Mouse (Mus musculus): ENCODE data around the gene Coro1c. TPM values are rescaled to one million over a fixed set of nuclear protein-coding genes. Genes with fewer than 3 reads are reported as not detected.

The Coro1c gene
- total RNA-seq, 2 experiments from 2014 or later: 34.5 to 35.2 TPM

- intact Hi-C loops (cut with DNase I): no loop called here
- no peak for DNase-seq (ENCODE audit: low spot score)
Measured at GRCm38 (mm10) chr5:113890874-113891273, 17.7 kb downstream of the Coro1c start.

- intact Hi-C loops (cut with DNase I): loop anchor here (2.0 kb wide), 1 partner anchor 15 kb away; no protein-coding TSS in a partner anchor
- no peak for DNase-seq (ENCODE audit: low spot score)
Measured at GRCm38 (mm10) chr5:113889912-113890311, 18.6 kb downstream of the Coro1c start.

- DNase-seq (ENCODE audit: low spot score): no peak
- intact Hi-C loops (cut with DNase I): loop anchor here (2.0 kb wide), 1 partner anchor 15 kb away; no protein-coding TSS in a partner anchor
Measured at GRCm38 (mm10) chr5:113889181-113889906, 19.2 kb downstream of the Coro1c start.

DNA sequence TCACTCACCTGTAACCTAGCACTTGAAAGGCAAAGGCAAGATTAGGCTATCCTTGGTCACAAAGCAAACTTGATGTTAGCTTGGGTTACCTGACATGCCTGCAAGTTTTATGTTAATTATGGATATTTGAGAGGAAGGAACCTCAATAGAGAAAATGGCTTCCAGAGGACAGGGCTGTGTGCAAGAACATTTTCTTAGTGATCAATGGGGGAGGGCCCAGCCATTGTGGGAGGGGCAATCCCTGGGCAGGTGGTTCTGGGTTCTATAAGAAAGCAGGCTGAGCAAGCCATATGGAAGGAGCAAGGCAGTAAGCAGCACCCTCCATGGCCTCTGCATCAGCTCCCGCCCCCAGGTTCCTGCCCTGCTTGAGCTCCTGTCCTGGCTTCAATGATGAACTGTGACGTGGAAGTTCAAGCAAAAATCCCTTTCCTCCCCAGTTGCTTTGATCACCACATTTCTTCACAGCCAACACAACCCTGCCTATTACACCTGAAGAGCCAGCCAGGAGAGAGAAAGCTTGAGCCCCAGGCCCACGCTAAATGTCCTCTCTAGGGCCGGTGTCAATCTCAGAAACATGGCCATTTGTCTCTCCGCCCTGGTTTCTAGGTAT, 20.3 kb downstream of the Coro1c start:
- intact Hi-C loops (cut with DNase I): loop anchor here (2.0 kb wide), 1 partner anchor 13 kb away; no protein-coding TSS in a partner anchor
- DNase-seq (ENCODE audit: low spot score): no peak

DNA sequence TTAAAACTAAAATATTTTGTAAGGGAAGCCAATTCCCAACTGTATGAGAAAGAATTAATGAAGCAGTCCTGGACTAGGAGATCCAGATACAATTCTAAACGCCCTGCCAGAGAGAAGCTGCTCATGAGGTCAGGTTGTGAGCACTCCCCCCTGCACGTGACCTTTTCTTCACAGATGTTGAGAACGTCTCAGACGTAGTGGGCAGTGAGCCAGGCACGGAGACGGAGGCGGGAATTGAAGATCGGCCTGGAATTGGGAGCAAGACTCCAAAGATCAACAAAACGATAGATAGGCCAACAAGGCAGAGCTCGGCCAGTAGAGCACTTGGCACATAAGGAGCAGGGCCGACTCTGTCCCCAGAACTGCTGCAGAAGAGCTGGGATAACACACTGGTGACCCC, 21.4 kb downstream of the Coro1c start:
- intact Hi-C loops (cut with DNase I): no loop called here
- peak; percentile 53 for DNase-seq (ENCODE audit: low spot score)

- intact Hi-C loops (cut with DNase I): no loop called here
Measured at GRCm38 (mm10) chr5:113885623-113886022, 22.9 kb downstream of the Coro1c start.

GRCm38 (mm10) chr5:113884750-113885149, 23.8 kb downstream of the Coro1c start:
- no peak for DNase-seq (ENCODE audit: low spot score)
- intact Hi-C loops (cut with DNase I): no loop called here

More at GRCm38 (mm10) chr5:113885623-113886022, 22.9 kb downstream of the Coro1c start:
- no peak for DNase-seq (ENCODE audit: low spot score)

GRCm38 (mm10) chr5:113883384-113883771, 25.2 kb downstream of the Coro1c start:
- intact Hi-C loops (cut with DNase I): no loop called here
- DNase-seq (ENCODE audit: low spot score): no peak

DNA sequence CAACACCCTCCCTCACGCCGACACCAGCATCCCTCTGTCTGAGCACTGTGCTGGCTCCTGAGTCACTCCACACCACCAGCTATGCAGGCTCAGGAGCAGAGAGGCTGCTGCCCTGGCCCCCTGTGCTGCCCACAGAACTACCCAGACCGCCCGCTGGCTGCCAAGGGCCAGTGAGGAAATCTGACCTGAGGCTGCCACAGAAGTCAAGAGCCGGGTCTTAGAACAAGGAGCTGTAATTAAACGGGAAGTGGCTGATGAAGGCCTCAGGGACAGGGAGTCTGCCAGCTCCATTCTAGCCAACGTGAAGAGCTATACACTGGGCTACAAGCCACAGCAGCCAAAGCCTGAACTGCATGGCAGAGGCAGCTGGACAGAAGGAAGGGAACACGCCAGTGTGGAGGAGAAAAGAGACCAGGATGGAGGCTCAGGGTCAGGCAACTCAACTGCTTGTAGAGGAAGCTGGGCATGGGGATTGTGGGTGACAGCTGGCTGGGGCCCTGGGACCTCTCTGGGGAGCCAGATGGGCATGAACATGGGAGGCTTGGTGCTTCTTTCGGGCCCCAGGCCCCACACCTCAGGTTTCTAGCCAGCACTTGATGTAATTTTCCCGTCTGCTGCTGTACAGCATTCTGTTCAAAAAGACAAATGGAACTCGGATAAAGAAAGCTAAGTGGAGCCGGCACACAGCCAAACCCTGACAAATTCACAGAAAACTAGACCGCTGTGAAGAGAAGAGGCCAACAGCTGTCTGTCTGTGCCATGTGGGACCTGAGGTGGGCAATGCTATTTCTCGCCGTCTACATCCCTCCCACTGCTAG, 25.8 kb downstream of the Coro1c start:
- intact Hi-C loops (cut with DNase I): no loop called here
- no peak for DNase-seq (ENCODE audit: low spot score)

DNA sequence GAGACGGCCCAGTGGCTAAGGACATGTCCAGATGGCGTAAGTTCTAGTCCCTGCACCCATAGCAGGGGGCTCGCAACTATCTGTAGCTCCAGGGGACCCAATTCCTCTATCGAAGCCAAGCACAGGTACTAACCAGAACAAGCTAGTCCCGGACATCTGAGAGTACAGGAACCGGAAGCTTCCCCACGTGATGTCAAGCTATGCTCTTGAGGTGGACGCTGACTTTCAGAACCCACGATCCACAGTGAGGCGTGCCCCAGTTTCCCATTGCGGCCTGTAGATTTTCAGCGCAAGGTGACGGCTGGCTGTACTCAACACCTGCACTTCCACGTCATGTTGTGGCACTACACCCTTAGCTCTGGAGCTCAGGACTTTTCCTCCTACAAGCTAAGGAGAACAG, 27.4 kb downstream of the Coro1c start:
- intact Hi-C loops (cut with DNase I): no loop called here
- DNase-seq (ENCODE audit: low spot score): no peak

- intact Hi-C loops (cut with DNase I): no loop called here
- no peak for DNase-seq (ENCODE audit: low spot score)
Measured at GRCm38 (mm10) chr5:113878943-113879617, 29.5 kb downstream of the Coro1c start.

DNA sequence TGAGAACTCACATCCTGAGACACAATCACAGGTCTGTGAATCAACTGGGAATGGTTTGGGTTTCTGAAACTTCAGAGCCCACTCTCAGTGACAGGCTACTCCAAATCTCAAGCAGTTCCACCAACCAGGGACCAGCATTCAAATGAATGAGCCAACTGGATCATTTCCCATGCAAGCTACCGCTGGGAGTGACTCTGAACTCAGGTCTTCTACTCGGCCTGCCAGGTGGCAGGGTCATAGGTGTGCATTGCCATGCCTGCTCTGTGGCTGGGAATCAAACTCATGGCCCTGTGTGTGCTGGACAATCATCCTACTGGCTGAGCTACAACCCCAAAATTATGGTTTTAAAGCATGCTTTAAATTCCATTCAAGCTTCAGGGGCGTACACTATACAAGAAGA, 31.0 kb downstream of the Coro1c start:
- intact Hi-C loops (cut with DNase I): no loop called here
- no peak for DNase-seq (ENCODE audit: low spot score)

DNA sequence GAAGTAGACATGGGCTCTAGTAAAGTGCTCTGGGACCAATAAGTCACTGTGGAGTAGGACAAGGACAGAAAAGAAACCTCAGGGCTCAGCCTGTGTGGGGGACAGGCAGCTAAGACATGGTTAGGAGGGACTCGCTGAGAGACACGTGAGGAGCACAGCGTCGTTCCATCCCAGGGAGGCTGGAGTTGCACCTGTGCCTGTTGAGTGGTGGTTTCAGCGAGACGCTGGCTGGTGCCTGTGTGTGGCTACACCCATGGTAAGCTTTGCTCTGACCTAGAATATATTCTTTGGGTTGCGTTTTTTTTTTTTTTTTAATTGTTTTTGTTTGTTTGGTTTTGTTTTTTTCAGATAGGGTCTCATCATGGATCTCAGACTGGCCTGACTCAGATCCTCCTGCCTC, 32.4 kb downstream of the Coro1c start:
- DNase-seq (ENCODE audit: low spot score): no peak
- intact Hi-C loops (cut with DNase I): no loop called here

DNA sequence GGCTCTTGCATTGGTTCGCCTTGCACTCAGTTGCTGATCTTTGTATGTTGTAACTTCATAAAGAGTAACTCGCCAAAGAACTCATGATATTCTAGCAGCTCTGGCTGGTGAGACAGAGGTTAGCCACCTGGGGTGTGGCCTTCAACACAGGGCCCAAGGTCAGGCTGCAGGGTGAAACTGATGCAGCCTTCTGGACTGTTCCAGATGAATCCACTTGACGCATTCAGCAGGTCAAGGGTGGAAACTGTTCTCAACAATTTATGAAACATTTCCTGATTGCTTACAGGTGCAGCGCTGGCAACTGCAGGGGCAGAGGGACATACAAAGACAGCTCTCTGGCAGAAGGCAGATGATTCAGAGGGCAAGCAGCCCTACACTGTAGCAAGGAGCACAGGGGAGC, 32.9 kb downstream of the Coro1c start:
- intact Hi-C loops (cut with DNase I): loop anchor here (2.0 kb wide), 1 partner anchor 13 kb away; no protein-coding TSS in a partner anchor
- DNase-seq (ENCODE audit: low spot score): no peak

- intact Hi-C loops (cut with DNase I): loop anchor here (2.0 to 5.0 kb wide), 2 partner anchors 14 to 33 kb away; partner anchors contain the start of gene Coro1c
- no peak for DNase-seq (ENCODE audit: low spot score)
Measured at GRCm38 (mm10) chr5:113874063-113875024, 34.2 kb downstream of the Coro1c start.

GRCm38 (mm10) chr5:113872936-113873912, 35.3 kb downstream of the Coro1c start:
- intact Hi-C loops (cut with DNase I): loop anchor here (5.0 kb wide), 1 partner anchor 34 kb away; the partner anchor contains the start of gene Coro1c
- DNase-seq (ENCODE audit: low spot score): peak; percentile 76

DNA sequence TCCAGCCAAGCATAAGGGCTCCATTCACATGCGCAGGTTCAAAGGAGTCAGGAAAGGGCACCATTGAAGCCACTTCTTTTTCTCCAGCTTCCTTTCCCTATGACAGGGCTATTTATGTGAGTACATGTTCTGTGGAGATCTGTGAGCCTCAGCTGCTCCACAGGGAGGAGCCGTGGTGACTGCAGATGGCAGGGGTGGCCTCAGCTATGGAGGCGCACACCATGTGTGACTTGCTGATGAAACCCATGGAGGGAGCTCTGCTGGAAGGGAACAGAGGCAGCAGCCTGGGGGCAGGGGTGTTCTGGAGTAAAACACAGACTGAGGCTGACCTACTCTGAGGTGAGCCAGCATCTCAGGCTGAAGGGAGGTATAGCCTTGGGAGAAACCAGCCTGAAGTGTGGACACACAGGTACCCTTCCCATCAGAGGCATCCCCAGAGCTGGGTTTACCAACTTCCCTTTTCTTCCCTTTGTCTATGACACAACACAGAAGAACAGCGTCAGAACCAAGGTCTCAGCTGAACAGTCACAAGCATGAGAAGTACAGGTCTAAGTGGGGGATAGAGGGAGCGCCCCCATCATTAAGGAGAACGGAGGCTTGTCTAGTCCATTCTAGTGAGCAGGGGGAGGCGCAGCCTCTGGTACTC, 36.5 kb downstream of the Coro1c start:
- DNase-seq (ENCODE audit: low spot score): no peak
- intact Hi-C loops (cut with DNase I): loop anchor here (1.0 to 5.0 kb wide), 2 partner anchors 13 to 35 kb away; partner anchors contain the start of gene Coro1c
